Mouse (Mus musculus): ENCODE data around the gene Rabepk. TPM values are rescaled to one million over a fixed set of nuclear protein-coding genes. Genes with fewer than 3 reads are reported as not detected.
"Not testable (repeated sequence)": the region's sequence is repeated elsewhere in the genome, so short reads cannot be mapped to it uniquely, and the experiment has no call there.

Gene Rabepk
- 26.9 and 29.3 TPM in 2 replicates for polyA plus RNA-seq (2014; fragmentation: Nextera tagmentation; extraction: Ambion mirVana)

DNA sequence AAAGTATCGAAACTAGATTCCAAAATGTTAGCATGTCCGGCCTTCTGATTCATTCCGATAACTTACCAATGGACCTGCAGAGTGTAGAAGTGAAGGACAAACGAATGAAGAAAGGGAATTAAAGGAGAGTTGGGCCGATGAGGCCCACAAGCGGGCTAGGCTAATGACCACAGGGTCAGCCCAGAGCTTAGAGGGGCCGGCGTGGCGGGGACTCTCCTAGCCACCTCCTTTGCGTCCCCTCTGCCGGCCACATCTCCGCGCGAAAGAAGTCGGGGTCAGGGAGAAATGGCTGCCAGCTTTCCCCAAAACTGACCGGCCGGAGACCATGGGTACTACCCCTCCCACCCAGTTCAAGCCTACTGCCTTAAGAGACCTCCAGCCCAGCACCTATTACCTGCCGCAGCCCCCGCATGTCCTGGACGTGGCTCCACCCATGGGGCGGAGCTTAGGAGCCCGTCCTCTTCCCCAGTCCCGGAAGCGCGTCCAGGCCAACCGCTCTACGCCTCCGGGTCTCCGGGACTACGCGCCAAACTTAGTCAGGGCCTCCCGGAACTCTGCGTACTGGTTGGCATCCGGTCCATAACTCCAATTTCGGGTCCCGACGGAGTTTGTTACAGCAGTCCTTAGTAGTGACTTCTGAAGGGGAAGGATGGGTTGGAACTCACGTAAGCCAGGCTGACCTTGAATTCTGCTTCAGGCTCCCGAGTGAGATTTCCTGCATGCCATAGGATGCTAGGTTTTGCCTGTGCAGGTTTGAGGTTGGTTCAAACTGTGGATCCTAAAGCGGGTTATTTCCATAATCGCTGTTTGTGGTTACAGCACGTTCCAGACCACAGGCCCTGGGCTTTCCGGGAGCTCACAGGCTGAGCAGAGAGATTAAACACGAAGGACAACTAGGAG is at the start of gene Rabepk:
Rabepk (minus strand) TSS at position 556 of the 900 bp plus-strand sequence.
- peak within 1 kb of the TSS; percentile 84 for H3K4me2 ChIP-seq (ENCODE audit: low read length)
- 5% methylated on average over 44 of the region's 44 CpGs for WGBS
- peaks cover 8% of the 10 kb centered on the region; the same call in 1 of the 2 replicates for H3K4me1 ChIP-seq (ENCODE audit: control insufficient read depth, insufficient read depth, low read length)
- peak within 1 kb of the TSS; percentile 50 for H3K4me3 ChIP-seq (ENCODE audit: low read depth, low read length)
- H3K9ac ChIP-seq (ENCODE audit: low read length), result peak within 1 kb of the TSS; percentile 74
- peaks cover 9% of the 10 kb centered on the region; the same call in 1 of the 2 replicates for H3K36me3 ChIP-seq (ENCODE audit: control insufficient read depth, insufficient read depth, low read length)
- H3K9me3 ChIP-seq (replicated peaks; ENCODE audit: control insufficient read depth, low read length), result no peaks in the 10 kb centered on the region
- peak; percentile 67 for ATAC-seq
- H3K27me3 ChIP-seq (replicated peaks; ENCODE audit: control insufficient read depth, insufficient read depth, low read length), result no peaks in the 10 kb centered on the region
- no peak within 1 kb of the TSS for H3K27ac ChIP-seq (ENCODE audit: low read depth, low read length)
- DNase-seq (ENCODE audit: low spot score), result peak; percentile 84

DNA sequence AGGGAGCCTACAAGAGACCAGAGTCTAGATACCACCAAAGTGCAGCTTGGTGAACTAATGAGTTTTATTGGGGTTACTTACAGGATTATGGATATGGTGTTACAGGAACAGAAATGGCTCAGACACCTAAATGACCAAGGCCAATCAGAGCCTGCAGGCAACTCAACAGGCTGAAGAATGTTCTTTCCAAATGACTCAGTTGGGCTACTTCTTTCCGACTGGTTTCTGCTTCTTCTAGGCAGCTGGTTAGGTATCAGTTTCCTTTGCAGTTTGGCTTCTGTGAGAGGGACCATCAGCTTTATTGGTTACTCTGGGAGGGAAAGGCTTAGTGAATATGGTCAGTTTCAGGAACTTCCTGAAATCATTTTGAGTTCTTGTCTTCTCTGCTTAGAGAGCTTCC is 48.0 kb upstream of the Rabepk start:
- WGBS, result 90% methylated on average over 1 of the region's 1 CpGs
- H3K9ac ChIP-seq (ENCODE audit: low read length), result no peak overlapping the region
- peaks cover 27% of the 10 kb centered on the region for H3K36me3 ChIP-seq (ENCODE audit: control insufficient read depth, insufficient read depth, low read length)
- no peak overlapping the region for H3K4me2 ChIP-seq (ENCODE audit: low read length)
- no peaks in the 10 kb centered on the region for H3K27me3 ChIP-seq (replicated peaks; ENCODE audit: control insufficient read depth, insufficient read depth, low read length)
- DNase-seq (ENCODE audit: low spot score), result no peak
- no peak overlapping the region for H3K4me3 ChIP-seq (ENCODE audit: low read depth, low read length)
- H3K4me1 ChIP-seq (ENCODE audit: control insufficient read depth, insufficient read depth, low read length), result no peaks in the 10 kb centered on the region
- ATAC-seq, result no peak
- H3K27ac ChIP-seq (ENCODE audit: low read depth, low read length), result no peak overlapping the region
- H3K9me3 ChIP-seq (replicated peaks; ENCODE audit: control insufficient read depth, low read length), result no peaks in the 10 kb centered on the region

DNA sequence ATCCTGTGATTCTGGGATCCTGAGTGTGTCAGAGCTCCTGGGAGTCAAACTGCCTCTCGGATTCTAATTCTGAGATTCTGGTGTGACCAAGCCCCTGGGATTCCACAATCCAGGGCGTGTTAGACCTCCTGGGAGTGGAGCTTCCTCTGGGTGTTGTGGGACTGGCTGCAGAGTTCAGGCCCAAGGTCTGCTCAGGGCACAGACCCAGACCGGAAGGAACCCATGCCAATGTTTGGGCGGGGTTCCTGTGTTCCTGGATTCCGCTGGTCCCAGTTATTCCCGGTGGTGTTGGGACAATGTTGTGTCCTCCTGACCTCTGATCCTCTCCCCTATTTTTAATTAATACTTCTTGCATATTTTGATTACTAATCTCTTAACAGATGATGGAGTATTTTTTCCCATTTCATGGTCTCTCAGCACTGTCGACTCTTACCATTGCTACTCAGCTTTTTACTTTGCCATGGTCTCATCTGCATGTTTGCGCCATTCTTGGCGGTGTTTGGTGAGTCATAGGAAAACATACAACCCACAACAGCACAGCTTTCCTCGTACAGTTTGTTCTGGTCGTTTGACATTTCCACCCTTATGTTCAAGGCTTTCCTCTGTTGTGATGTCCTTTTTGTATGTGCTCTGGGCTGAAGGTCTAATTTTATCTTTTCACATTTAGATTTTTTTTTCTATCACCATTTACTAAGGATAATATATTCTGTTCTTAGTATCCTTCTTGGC is 43.7 kb upstream of the Rabepk start:
- Histone ChIP-seq H3K36me3 (ENCODE audit: control insufficient read depth, insufficient read depth, low read length) (no peaks in the 10 kb centered on the region), H3K4me3 (ENCODE audit: low read depth, low read length) (no peak overlapping the region), H3K27me3 (replicated peaks; ENCODE audit: control insufficient read depth, insufficient read depth, low read length) (no peaks in the 10 kb centered on the region), H3K4me2 (ENCODE audit: low read length) (no peak overlapping the region), H3K9ac (ENCODE audit: low read length) (no peak overlapping the region), H3K9me3 (replicated peaks; ENCODE audit: control insufficient read depth, low read length) (no peaks in the 10 kb centered on the region), H3K4me1 (ENCODE audit: control insufficient read depth, insufficient read depth, low read length) (no peaks in the 10 kb centered on the region), H3K27ac (ENCODE audit: low read depth, low read length) (no peak overlapping the region)
- ATAC-seq (no peak), DNase-seq (ENCODE audit: low spot score) (no peak)
- 86% methylated on average over 11 of the region's 11 CpGs for WGBS

DNA sequence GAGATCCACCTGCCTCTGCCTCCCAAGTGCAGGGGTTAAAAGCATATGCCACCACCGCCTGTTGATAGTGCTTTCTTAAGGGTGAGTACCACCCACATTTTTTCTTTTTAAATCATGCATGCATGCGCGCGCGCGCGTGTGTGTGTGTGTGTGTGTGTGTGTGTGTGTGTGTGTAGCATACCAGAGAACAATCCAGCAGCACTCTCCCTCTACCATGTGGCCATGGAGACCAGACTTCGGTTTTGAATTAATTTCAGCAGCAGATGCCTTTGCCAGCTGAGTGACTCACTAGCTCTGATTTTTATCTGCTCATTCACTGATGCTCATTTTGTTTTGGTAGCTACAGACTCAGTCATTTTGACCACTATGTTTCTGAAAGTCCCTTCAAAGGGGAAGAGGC is 42.0 kb upstream of the Rabepk start:
- no peak for ATAC-seq
- 93% methylated on average over 8 of the region's 8 CpGs for WGBS

DNA sequence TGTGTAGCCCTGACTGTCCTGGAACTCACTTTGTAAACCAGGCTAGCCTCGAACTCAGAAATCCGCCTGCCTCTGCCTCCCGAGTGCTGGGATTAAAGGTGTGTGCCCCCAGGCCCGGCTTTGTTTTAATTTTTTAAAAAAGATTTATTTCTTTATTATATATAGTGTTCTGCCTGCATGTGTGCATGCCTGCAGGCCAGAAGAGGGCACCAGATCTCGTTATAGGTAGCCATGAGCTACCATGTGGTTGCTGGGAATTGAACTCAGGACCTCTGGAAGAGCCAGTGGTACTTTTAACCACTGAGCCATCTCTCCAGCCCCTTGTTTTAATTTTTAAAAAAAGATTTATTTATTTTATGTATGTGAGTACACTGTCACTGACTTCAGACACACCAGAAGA is 40.4 kb upstream of the Rabepk start:
- H3K27me3 ChIP-seq (replicated peaks; ENCODE audit: control insufficient read depth, insufficient read depth, low read length); ATAC-seq; H3K4me1 ChIP-seq (ENCODE audit: control insufficient read depth, insufficient read depth, low read length); H3K9ac ChIP-seq (ENCODE audit: low read length); H3K4me3 ChIP-seq (ENCODE audit: low read depth, low read length); DNase-seq (ENCODE audit: low spot score); H3K36me3 ChIP-seq (ENCODE audit: control insufficient read depth, insufficient read depth, low read length); H3K4me2 ChIP-seq (ENCODE audit: low read length); H3K27ac ChIP-seq (ENCODE audit: low read depth, low read length); H3K9me3 ChIP-seq (replicated peaks; ENCODE audit: control insufficient read depth, low read length): not testable (repeated sequence)
- WGBS, result 83% methylated on average over 5 of the region's 5 CpGs

More for the DNA sequence above, 42.0 kb upstream of the Rabepk start:
- no peaks in the 10 kb centered on the region for H3K4me1 ChIP-seq (ENCODE audit: control insufficient read depth, insufficient read depth, low read length)
- H3K27ac ChIP-seq (ENCODE audit: low read depth, low read length), result no peak overlapping the region
- no peaks in the 10 kb centered on the region for H3K9me3 ChIP-seq (replicated peaks; ENCODE audit: control insufficient read depth, low read length)
- H3K27me3 ChIP-seq (replicated peaks; ENCODE audit: control insufficient read depth, insufficient read depth, low read length), result no peaks in the 10 kb centered on the region
- H3K4me3 ChIP-seq (ENCODE audit: low read depth, low read length), result no peak overlapping the region
- DNase-seq (ENCODE audit: low spot score), result peak; percentile 3
- no peak overlapping the region for H3K4me2 ChIP-seq (ENCODE audit: low read length)
- H3K9ac ChIP-seq (ENCODE audit: low read length), result no peak overlapping the region
- H3K36me3 ChIP-seq (ENCODE audit: control insufficient read depth, insufficient read depth, low read length), result no peaks in the 10 kb centered on the region

DNA sequence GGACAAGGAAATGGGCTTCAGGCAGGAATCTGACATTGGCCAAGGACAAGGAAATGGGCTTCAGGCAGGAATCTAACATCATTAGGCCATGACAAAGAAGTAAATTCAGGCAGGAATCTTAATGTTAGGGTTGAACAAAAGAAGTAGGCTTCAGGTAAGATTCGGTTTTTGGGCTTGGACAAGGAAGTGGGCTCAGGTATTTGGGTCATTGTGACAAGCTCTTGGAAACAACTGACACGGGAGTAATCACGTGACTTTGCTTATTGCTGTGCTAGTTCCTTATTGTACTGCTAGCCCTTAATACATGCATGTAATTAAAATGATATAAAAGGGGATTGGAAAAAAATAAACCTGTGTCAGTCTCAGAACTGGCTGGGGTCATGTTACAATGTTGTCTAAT is 36.0 kb upstream of the Rabepk start:
- Histone ChIP-seq H3K27ac (ENCODE audit: low read depth, low read length) (no peak overlapping the region), H3K9ac (ENCODE audit: low read length) (no peak overlapping the region), H3K4me1 (ENCODE audit: control insufficient read depth, insufficient read depth, low read length) (no peaks in the 10 kb centered on the region), H3K9me3 (replicated peaks; ENCODE audit: control insufficient read depth, low read length) (no peaks in the 10 kb centered on the region), H3K27me3 (replicated peaks; ENCODE audit: control insufficient read depth, insufficient read depth, low read length) (no peaks in the 10 kb centered on the region), H3K4me2 (ENCODE audit: low read length) (no peak overlapping the region), H3K36me3 (ENCODE audit: control insufficient read depth, insufficient read depth, low read length) (no peaks in the 10 kb centered on the region), H3K4me3 (ENCODE audit: low read depth, low read length) (no peak overlapping the region)
- 77% methylated on average over 3 of the region's 3 CpGs for WGBS
- ATAC-seq, result no peak
- DNase-seq (ENCODE audit: low spot score), result no peak

DNA sequence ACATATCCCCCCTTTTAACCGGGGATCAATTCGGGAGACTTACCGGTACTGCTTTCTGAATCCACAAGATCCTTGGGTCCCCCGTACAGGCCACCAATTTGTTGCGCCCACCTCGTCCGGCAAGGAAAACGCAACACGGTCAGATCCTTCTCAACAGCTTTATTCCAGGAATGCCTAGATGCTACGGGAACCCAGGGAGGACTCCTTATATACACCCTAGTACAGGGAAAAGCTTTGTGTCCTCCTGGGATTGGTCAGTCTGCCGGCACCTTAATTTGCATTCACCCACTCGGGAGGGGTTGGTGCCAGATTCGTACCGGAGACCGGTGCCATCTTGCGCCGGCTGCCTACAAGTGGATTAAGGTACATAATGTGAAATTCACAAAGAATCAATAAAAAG is 33.9 kb upstream of the Rabepk start:
- Histone ChIP-seq H3K4me1 (ENCODE audit: control insufficient read depth, insufficient read depth, low read length) (no peaks in the 10 kb centered on the region), H3K9me3 (replicated peaks; ENCODE audit: control insufficient read depth, low read length) (0 out of 2 replicates have a peak, but pooled peaks cover 6% of the 10 kb centered on the region), H3K4me2 (ENCODE audit: low read length) (no peak overlapping the region), H3K27ac (ENCODE audit: low read depth, low read length) (no peak overlapping the region), H3K27me3 (replicated peaks; ENCODE audit: control insufficient read depth, insufficient read depth, low read length) (0 out of 2 replicates have a peak, but pooled peaks cover 3% of the 10 kb centered on the region), H3K36me3 (ENCODE audit: control insufficient read depth, insufficient read depth, low read length) (no peaks in the 10 kb centered on the region), H3K9ac (ENCODE audit: low read length) (no peak overlapping the region), H3K4me3 (ENCODE audit: low read depth, low read length) (no peak overlapping the region)
- DNase-seq (ENCODE audit: low spot score) (no peak), ATAC-seq (no peak)
- WGBS, result 89% methylated on average over 17 of the region's 17 CpGs

DNA sequence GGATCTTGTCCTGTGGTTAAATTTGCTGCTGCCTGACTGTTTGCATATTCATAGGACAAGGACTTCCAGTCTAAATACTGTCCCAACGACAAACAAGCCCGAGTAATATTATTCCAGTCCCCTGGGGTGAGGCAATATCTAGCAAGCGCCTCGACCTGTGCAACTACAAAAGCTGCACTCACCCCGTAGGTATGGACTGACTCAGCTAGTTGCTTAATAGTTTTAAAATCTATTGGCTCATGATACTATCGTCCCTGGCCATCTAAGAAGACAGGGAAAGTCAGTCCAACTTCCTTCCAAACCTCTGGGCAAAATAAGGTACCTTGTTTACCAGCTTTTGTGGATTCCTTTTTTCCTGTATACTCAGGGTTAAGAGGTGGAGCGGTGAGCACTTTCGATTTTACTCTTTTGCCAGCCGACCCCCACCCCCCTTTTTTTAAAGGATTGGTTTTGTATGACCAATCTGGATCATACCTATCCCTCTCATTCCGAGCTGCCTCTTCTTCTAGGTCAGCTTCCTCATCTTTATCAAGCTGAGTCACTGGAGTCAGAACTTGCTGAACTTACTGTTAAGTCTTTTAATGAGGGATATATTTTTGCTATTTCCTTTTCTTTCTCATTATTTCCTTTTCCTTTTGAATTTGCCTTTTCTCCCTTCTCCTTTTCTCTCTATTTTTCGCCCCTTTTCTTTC is 33.2 kb upstream of the Rabepk start, which contains the start of gene Gm34653:
Gm34653 (plus strand) TSS at position 242 of the 692 bp plus-strand sequence.
- H3K4me3 ChIP-seq (ENCODE audit: low read depth, low read length); ATAC-seq; H3K36me3 ChIP-seq (ENCODE audit: control insufficient read depth, insufficient read depth, low read length); H3K27ac ChIP-seq (ENCODE audit: low read depth, low read length); H3K27me3 ChIP-seq (replicated peaks; ENCODE audit: control insufficient read depth, insufficient read depth, low read length); H3K4me2 ChIP-seq (ENCODE audit: low read length); H3K9ac ChIP-seq (ENCODE audit: low read length); H3K4me1 ChIP-seq (ENCODE audit: control insufficient read depth, insufficient read depth, low read length); H3K9me3 ChIP-seq (replicated peaks; ENCODE audit: control insufficient read depth, low read length); DNase-seq (ENCODE audit: low spot score): not testable (repeated sequence)
- WGBS, result 74% methylated on average over 11 of the region's 11 CpGs
